Mouse (Mus musculus) erythroblast, embryonic 14.5 days (primary cell): ENCODE data around the gene Hist2h4. TPM values are rescaled to one million over a fixed set of nuclear protein-coding genes. Genes with fewer than 3 reads are reported as not detected.

Source experiments
- H3K27me3 ChIP-seq: 2 replicates; pipeline ENCODE4 v1.6.1; 2012; ENCODE audit warnings: inconsistent platforms; ENCODE audit not compliant: control insufficient read depth
- H3K36me3 ChIP-seq: 2 replicates; pipeline ENCODE4 v1.6.1; 2012; ENCODE audit warnings: mild to moderate bottlenecking, inconsistent platforms; ENCODE audit not compliant: control insufficient read depth
- H3K4me1 ChIP-seq: 2 replicates; pipeline ENCODE4 v1.6.1; 2012; ENCODE audit warnings: inconsistent platforms; ENCODE audit not compliant: control insufficient read depth
- H3K4me3 ChIP-seq: replicated peaks from 2 replicates; pipeline ENCODE3; 2012; ENCODE audit warnings: moderate library complexity, mild to moderate bottlenecking, inconsistent platforms
- H3K9me3 ChIP-seq: 2 replicates; pipeline ENCODE4 v1.6.1; 2012; ENCODE audit warnings: low read length, inconsistent platforms, mixed read lengths; ENCODE audit not compliant: control insufficient read depth
- GATA1 ChIP-seq: IDR thresholded peaks from 2 replicates; pipeline ENCODE4 v1.6.1; 2012; ENCODE audit warnings: low read length, inconsistent platforms, mixed read lengths
- TAL1 ChIP-seq: IDR thresholded peaks from 3 replicates; pipeline ENCODE4 v1.6.1; 2012; ENCODE audit warnings: low read length, inconsistent platforms, mixed read lengths
- polyA plus RNA-seq: library from polyadenylated mRNA; stranded (reverse); fragments of >175 nt; gene quantifications from 2 replicates; pipeline ENCODE4 v1.2.3, GENCODE M21; 2012

Gene Hist2h4
- polyA plus RNA-seq, 1 experiment, result 7.2 TPM

DNA sequence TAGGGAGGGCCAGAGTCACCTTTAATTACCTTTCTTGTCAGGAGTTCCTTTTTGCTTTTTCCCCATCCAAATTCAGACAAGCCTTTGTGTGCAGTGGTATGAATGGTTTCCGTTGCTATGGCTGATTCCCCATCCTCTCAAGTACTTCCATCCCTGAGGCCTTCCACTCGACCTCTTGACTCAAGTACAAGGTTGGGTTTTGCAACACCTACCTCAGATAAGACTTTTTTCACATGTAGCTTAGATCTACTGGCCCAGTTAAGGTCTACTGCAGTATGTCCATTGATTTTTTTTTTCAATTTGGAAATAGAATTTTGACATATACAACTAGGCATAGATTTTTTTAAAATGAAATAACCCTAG, 31.4 kb downstream of the Hist2h4 start:
- TF ChIP-seq GATA1 (no peak), TAL1 (no peak)
- H3K9me3 ChIP-seq, result no peaks in the 10 kb centered on the region

DNA sequence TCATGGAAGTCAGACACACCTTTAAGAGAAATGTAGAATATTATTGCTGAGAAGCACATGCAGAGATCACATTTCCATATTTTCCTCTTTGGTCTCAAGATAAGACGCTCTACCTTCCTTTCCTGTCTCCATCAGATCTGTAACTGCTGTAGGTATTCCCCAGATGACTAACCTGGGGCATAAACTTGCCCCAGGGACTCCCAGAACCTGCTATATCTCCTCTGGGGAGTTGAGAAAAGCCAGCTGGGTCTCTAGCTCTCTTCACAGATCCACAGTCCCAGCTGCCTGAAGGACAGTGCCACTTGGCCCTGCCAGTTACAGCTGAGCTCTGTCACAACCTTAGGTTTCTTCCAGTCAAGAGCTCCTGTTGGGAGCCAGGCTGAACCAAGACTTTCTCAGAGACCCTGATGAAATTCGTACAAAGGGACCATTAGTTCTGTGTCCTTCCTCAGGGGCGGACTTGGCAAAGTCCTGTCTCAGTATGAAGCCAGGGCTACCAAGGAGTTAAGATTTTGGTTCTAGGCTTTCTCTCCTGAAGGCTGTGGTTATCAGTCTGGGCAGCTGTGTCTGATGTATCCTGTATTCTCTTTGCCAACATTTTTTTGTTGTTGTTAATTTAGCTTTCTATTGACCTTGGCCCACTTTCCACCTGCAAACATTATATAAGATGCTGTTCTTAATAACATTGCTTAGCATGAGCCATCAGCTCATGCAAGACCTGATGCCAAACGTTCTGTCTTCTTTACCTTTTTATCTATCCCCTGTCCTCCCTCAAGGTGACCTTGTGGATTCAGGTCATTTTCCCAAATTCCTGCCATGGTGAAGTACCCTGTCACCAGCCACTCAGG, 32.0 kb downstream of the Hist2h4 start:
- Histone ChIP-seq H3K4me1 (peaks cover 42% of the 10 kb centered on the region), H3K4me3 (no peak overlapping the region), H3K36me3 (peaks cover 22% of the 10 kb centered on the region), H3K27me3 (no peaks in the 10 kb centered on the region), H3K9me3 (no peaks in the 10 kb centered on the region)
- no peak for TF ChIP-seq TAL1
- TF ChIP-seq GATA1, result no peak

More for the DNA sequence above, 31.4 kb downstream of the Hist2h4 start:
- H3K27me3 ChIP-seq, result no peaks in the 10 kb centered on the region
- peaks cover 19% of the 10 kb centered on the region for H3K36me3 ChIP-seq
- H3K4me3 ChIP-seq, result no peak overlapping the region
- H3K4me1 ChIP-seq, result peaks cover 41% of the 10 kb centered on the region

DNA sequence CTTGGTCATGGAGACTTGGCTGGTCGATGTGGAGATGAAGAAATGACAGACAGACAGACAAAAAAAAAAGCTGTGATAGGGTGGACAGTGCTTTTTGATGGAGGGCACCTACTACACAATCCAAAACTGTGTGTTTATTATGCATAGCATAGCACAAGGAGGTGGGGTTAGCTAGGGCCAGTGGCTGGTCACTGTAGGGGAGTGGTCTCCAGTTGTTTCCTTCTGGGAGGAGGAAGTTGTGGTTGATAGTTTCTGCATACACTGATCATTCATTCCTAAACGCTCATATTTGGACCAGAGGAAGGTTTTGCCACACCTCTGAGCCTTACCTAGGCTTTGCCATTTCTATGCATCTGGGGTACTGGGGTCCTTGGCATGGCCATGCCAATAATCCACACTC, 32.7 kb downstream of the Hist2h4 start:
- no peak for TF ChIP-seq GATA1
- no peak for TF ChIP-seq TAL1
- H3K9me3 ChIP-seq, result no peaks in the 10 kb centered on the region
- no peak overlapping the region for H3K4me3 ChIP-seq
- H3K27me3 ChIP-seq, result no peaks in the 10 kb centered on the region
- H3K36me3 ChIP-seq, result peaks cover 26% of the 10 kb centered on the region
- peaks cover 43% of the 10 kb centered on the region for H3K4me1 ChIP-seq

- H3K9me3 ChIP-seq, result no peaks in the 10 kb centered on the region
- TF ChIP-seq GATA1 (no peak), TAL1 (no peak)
- peaks cover 53% of the 10 kb centered on the region for H3K4me1 ChIP-seq
- H3K36me3 ChIP-seq, result peaks cover 42% of the 10 kb centered on the region
- no peak overlapping the region for H3K4me3 ChIP-seq
- no peaks in the 10 kb centered on the region for H3K27me3 ChIP-seq
Measured at GRCm38 (mm10) chr3:96228828-96229227, 34.3 kb downstream of the Hist2h4 start.

GRCm38 (mm10) chr3:96226695-96227648, 36.1 kb downstream of the Hist2h4 start:
- Histone ChIP-seq H3K4me1 (peaks cover 67% of the 10 kb centered on the region), H3K4me3 (no peak overlapping the region), H3K36me3 (peaks cover 49% of the 10 kb centered on the region)

GRCm38 (mm10) chr3:96225421-96225820, 37.7 kb downstream of the Hist2h4 start:
- TF ChIP-seq GATA1, result no peak
- no peak for TF ChIP-seq TAL1
- Histone ChIP-seq H3K9me3 (no peaks in the 10 kb centered on the region), H3K4me3 (peak overlapping the region; percentile 81), H3K36me3 (peaks cover 49% of the 10 kb centered on the region), H3K27me3 (no peaks in the 10 kb centered on the region), H3K4me1 (peaks cover 71% of the 10 kb centered on the region)

More at GRCm38 (mm10) chr3:96226695-96227648, 36.1 kb downstream of the Hist2h4 start:
- TF ChIP-seq GATA1 (no peak), TAL1 (no peak)
- Histone ChIP-seq H3K9me3 (no peaks in the 10 kb centered on the region), H3K27me3 (no peaks in the 10 kb centered on the region)

DNA sequence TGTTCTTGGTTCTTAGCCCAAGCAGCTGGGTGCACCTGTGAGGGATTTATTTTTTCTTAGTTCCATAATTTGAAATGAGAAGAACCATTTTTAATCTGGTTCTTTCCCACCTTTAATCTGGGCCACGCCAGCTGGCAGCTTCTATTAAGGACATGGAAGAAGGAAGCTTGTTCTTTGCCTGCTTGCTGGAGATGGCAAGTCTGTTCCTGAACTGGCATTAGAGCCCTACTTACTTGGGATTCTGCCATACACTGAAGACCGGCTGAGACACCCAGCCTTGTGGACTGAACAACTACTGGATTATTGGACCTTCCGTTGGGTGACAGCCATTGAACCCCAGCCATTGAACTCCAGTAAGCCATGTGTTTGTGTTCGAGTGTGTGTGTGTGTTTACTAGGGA, 40.3 kb downstream of the Hist2h4 start:
- peaks cover 41% of the 10 kb centered on the region for H3K36me3 ChIP-seq
- no peaks in the 10 kb centered on the region for H3K9me3 ChIP-seq
- H3K4me1 ChIP-seq, result peaks cover 82% of the 10 kb centered on the region
- TF ChIP-seq GATA1, result no peak
- TF ChIP-seq TAL1, result no peak
- H3K4me3 ChIP-seq, result peak overlapping the region; percentile 81
- H3K27me3 ChIP-seq, result no peaks in the 10 kb centered on the region

DNA sequence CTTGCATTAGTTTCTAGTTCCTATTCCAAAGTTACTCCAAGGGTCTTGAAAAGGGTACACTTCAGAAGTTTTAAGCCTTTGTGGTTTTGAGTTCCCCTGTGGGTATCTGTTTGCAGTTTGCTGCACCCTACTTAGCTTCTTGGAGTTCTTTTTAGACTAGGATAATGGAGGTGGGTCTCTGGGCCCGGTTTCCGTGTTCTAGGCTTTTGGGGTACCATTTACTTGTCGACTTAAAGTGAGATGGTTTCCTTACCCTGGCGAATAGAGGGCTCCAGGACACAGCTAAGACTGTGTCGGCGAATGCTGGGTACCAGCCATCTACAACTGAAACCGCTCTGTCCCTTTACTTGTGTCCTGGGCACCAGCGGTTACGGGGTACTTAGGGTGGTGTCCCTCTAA, 41.5 kb downstream of the Hist2h4 start:
- Histone ChIP-seq H3K4me1 (peaks cover 78% of the 10 kb centered on the region), H3K4me3 (peak overlapping the region; percentile 81), H3K36me3 (peaks cover 32% of the 10 kb centered on the region), H3K27me3 (no peaks in the 10 kb centered on the region), H3K9me3 (no peaks in the 10 kb centered on the region)
- no peak for TF ChIP-seq TAL1
- no peak for TF ChIP-seq GATA1
